Mouse (Mus musculus): ENCODE results near the gene Chtf18.
A peak's percentile ranks its signal among the peaks of the same experiment; 100 is the strongest.

Chtf18 gene

DNA sequence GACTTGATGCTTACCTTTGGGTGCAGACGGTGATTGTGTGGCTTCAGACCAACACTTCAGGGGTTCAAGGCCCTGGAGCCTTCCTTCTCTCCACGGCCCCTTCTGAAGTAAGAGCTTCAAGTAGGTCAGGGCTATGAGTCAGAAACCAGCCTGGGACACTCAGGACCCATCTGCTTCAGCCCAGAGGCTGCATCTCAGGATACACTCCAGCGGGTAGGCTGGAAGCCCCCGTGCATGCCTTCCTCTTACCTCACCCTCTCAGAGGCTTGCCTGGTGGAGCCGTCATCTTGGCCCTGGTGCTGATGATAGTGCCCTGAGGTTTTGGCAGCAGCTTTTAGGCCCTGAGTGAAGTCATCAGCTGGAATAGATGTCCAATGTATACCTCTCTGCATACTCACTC lies 8.0 kb upstream of the Chtf18 start:
- no peak for DNase-seq (ENCODE audit: low spot score)

DNA sequence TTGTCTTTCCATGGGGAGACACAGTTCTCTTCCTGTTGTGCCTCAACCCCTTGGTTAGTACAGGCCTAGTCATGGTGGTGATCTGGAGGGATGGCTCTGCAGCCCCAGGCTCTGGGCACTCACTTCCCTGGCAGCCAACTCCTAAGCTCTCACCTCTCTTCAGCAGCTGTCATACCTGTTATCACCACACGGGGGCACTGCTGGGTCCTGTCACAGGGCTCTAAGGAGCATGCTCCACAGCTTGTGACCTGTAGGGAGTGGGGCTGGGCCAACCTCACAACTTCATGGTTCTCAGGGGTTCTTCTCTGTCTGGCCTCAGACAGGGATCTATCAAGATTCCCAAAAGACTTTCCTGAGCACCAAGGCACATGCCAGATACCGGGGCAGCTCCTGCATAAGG lies 4.9 kb upstream of the Chtf18 start:
- peak; percentile 90 for DNase-seq (ENCODE audit: low spot score)

DNA sequence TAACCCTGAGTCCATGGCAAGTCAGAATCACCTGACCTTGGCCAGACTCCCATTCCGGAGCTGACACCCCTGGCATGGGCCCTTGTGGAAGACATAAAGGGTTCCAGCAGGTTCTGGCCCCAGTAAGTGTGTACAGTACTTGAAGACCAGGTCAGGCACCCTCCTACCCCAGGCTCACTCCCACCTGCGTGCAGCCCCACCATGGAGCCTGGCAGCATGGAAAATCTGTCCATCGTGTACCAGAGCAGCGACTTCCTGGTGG lies 721 bp upstream of the Chtf18 start:
- no peak for DNase-seq (ENCODE audit: low spot score)

DNA sequence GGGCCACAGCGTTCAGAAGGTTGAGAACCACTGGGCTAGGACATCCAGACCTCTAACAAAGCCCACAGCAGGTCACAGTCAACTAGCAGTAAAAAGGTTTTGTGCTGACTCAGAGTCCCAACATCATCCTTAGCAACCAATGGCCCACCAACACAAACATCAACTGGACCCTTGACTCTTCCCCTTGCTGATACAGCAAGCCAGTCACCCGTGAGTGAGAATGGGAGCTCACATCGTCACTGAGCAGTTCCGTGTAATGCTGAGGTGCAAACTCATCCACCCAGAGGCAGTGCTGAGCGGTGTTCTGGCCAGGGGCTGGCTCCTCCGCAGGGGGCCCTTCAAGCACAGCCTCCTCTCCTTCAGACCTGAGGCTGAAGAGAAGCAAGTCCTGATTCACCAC lies 2.0 kb downstream of the Chtf18 start:
- DNase-seq (ENCODE audit: low spot score), result no peak

DNA sequence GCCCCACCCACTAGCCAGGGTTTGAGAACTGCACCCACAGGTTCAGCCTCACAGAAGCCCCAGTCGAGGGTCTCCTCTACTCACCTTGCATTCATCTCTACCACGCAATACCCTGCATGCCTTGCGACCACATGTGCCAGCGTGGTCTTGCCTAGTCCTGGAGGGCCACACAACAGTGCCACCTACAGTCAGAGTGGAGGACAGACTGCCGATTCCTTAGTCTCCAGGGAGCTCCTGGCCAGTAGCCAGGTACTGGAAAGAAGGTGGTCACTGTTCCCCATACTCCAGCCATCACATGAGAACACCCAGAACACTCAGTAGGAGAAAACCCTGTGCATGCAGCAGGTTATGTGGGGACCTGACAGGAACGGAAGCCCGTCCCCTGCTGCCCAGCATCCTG lies 3.3 kb downstream of the Chtf18 start:
- DNase-seq (ENCODE audit: low spot score), result peak; percentile 51

DNA sequence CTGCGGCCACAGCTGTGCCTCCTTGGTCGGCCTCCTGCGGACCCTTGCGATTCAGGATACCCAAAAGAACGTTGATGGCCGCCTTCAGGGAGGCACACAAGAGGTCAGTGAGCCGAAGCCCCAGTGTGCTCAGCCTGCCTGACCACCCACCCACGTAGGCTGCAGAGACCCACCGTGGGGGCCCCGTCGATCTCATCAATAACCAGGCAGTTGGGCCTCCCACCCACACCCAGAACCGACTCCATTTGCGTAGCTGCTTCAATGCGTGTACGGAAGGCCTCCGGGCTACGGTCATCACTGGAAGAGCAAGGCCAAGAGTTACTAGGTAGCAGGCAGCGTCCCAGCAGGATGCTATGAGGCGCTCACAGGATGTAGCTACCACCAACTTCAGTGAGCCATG lies 3.7 kb downstream of the Chtf18 start:
- no peak for DNase-seq (ENCODE audit: low spot score)

DNA sequence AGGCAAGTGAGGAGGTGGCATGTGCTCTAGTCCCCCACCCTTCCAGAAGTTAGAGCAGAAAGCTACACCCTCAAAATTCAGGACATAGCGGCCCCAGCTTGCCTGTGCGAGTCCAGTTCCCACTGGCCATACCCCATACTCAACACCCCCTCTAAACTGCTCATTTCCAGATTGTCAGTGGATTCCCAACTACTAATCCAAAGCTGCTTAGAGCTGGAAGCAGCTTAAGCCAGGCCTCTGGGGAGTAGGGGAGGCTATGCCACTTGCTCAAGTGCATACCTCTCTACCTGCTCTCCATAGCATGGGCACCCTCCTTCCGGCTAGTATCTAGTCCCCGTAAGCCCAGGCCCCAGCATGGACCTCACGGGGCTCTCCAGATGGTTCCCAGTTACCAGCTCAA lies 5.7 kb downstream of the Chtf18 start:
- DNase-seq (ENCODE audit: low spot score), result no peak

DNA sequence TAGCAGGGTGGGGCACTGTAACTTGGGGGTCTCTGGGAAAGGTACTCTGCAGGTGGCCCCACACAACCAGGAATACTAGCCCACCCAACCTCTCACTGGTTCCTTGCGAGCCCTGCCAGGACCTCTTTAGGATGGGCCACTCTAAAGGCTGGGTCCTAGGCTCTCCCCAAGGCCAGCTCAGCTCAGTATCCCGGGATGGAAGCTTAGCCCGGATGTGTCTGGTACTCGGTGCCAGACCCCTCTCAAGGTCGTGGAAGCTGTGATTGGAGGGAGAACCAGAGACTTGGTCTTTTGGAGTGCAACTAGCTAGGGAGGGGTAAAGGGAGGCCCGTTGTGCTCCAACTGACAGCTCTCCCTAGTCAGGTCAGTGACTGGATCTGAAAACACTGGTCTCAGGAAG lies 9.5 kb downstream of the Chtf18 start:
- DNase-seq (ENCODE audit: low spot score), result no peak

DNA sequence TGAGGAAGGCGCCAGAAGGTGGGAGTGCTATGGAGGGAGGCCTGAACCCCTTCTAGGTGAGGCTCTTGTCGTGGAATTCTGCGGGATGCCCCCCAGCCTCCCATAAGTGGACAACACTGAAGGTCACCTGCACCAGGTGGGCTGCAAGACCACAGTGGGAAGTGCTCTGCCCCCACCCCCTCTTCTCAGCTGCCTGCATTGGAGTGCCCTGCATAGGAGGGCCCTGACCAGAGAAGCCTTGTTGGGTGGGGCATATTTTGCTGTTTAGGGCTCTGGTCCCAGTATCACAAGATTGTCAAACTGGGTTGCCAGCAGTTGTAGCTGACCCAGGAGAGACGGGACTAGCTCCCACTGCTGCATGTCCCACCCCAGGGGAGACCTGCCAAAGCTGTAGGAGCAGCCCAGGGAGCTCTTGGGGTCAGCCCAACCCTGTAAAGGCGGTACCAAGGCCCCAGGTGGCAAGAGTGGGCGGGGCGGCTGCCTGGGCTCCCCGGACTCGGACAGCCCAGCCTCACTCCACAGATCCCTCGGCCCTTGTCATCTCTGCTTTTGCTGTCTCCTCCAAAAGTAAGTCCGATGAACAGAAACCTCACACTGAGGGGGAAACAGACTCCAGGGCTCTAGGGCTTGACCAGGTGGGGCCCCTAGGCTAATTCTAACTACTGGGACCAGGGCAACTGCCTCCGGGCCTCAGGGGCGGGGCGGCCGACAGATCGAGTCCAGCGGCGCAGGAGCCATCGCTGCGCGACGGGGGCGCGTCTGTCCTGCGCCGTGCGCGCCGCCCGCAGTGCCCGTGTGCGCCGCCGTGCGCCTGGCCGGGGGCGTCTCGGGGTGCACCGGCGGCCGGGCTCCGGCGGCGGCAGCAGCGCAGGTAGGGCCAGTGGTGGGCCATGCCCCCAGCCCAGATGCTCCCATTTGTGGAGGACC lies 10.2 kb downstream of the Chtf18 start, which contains the start of gene Gng13:
Gene Gng13, plus strand, starts transcription at position 461 of the 927 bp plus-strand sequence.
- DNase-seq (ENCODE audit: low spot score), result peak; percentile 47

DNA sequence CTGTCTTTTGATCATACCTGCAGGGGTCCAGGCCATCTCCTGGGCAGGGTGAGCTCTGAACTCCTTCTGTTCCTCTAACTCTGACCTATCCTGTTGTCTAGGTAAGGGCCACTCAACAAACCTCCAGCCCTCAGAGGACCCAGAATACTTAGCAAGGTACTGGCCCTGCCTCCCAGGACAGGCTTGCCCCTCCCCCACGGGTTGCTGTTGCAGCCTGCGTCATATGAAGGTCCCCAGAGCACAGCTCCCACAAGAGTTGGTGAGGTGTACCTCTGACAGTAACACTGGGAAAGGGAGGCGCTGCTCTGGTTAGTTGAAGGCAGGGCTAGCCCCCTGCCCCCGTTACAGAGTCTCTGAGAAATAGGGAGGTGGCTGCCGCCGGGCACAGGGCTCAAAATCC lies 11.1 kb downstream of the Chtf18 start:
- DNase-seq (ENCODE audit: low spot score), result peak; percentile 34

DNA sequence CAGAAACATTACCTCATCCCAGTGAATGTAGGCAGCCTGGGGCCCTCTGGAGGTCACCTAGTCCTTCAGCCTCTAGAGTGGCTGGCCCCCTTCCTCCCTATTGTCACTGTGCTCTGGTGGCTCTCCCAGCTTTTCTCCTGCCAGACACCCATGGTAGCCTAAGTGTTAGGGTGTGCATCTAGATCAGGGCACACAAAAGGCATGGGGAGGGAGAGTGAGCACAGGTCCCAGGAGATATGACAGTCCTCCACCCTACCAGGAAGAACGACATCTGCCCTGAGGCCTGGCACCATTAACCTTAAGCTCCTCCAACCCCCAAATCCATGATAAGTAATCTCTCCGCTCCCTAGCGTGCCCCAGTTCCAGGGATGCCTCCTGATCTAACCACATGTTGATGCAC lies 11.6 kb downstream of the Chtf18 start:
- DNase-seq (ENCODE audit: low spot score), result no peak

DNA sequence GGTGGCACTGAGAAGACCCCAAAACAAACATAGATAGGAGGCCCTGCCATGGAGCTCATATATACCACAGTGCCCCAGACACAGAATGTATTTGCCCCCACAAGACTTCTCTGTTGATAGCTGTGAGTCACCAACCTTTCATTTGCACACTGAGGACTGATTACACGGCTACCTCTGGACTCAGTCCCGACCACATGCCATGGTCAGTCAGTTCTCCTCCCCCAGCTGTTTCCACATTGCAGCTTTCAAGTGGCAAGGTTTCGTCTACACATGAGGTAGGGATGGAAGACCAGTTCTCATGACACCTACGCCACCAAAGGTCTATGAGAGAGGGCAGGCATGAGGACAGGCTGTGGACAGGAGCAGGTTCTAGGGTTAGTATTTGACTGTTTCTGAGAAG lies 16.1 kb downstream of the Chtf18 start:
- DNase-seq (ENCODE audit: low spot score), result no peak

DNA sequence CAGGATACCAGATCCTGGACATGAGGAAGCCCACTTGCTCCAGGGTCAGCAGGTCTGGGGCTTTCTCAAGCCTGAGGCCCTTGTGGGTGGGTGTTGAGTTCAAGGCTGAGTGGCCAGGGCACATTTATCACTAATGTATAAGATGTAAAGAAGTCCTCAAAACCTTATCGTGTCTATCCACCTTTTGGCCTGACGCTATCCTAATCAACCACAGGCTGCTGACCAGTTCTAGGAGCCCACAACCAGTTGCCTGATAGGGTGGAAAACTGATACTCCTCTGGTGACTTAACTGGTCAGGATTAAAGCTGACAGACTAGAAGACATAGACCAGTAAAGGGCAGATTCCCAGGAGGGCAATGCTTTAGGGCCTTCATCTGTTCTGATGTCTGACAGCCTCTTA lies 17.2 kb downstream of the Chtf18 start:
- no peak for DNase-seq (ENCODE audit: low spot score)

DNA sequence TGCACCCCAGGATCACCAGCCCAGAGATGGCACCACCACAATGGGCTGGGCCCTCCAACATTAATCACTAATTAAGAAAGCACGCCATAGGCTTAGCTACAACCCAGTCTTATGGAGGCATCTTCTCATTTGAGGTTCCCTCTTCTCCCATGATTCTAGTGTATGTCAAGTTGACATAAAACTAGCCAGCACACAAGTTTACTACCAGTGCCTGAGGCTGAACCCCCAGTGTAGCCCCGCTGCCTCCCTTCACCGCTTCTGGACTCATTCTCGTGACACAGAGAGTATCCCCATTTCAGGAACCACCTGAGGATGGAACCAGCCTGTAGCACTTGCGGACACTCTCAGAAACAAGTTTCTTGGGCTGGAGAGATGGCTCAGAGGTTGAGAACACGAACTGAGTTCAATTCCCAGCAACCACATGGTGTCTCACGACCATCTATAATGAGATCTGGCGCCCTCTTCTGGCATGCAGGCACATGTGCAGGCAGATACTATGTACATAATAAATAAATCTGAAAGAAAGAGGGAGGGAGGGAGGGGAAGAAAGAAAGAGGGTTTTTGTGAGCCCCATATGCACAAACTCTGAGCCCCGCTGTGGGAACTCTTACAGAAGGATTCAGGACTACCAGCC lies 26.2 kb downstream of the Chtf18 start:
- peak; percentile 47 for DNase-seq (ENCODE audit: low spot score)

DNA sequence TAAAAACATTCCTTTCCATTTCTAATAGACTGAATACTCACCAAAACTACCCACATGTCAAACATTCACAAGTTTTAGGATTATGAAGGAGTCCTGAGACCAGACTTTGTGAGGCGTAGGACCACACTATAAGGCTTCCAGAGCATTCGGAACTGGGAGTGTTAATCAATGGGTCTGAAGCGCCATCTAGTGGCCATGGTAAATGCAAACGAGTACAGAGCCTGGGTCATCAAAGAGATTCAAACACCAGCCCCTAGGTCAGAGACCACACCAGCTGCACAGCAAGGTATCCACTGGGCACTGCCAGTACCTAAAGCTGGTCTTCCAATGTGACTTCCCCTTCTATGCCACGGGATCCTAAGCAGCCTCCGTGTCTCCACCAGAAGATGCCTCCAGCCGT lies 28.8 kb downstream of the Chtf18 start:
- peak; percentile 94 for DNase-seq (ENCODE audit: low spot score)

DNA sequence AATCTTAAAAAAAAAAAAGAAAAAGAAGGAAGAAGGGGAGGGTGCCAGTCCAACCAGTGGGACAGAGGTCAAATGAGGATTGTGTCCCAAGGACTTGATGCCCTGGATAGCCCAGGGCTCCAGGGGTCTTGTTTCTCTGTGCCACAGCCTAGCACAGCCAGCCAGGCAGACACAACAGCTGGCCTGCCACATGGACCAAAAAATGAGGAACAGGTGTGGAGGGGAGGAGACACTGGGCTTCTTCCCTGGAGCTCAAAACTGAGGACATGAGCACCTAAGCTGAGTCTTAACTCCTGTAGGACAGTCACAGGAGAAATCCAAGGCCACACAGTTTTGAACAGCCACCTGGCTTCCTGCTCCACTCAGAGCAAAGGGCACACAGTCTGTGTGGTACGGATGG lies 31.0 kb downstream of the Chtf18 start:
- DNase-seq (ENCODE audit: low spot score), result no peak

DNA sequence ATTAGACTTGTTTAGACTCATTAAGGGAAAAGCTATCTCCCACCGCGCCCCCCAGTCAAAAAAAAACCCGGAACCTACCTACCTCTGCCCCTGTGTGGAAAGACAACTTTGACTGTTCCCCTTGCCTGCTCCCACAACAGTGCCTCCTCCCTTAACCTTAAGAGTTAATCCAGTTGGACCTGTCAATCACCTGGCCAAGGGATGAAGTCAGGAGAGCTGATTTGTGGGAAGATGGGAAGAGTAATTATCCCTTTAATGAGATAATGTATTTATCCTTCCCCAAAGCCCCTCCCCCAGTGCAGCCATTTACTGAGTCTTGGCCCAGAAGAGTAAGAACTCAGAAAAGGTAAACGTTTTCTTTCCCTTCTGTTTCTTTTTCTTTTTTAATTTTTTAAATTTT lies 38.3 kb downstream of the Chtf18 start:
- DNase-seq (ENCODE audit: low spot score), result no peak

DNA sequence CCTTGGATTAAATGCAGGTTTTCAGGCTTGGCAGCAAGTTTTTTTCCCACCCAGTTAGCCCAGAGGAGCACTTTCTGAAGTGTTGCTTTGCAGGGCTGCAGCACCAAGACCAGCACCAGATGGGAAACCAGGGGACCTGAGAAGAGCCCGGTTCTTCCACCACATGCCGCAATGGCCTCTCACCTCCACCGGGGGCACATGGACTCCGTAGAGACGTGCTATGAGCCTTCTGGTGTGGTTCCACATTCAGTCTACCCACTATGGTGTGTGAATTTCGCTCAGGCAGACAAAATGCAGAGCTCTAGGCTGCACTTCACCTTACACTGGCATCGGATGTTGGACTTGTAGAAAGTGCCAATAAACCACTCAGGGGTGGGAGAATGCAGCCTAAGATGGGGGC lies 40.9 kb downstream of the Chtf18 start:
- DNase-seq (ENCODE audit: low spot score), result peak; percentile 63

DNA sequence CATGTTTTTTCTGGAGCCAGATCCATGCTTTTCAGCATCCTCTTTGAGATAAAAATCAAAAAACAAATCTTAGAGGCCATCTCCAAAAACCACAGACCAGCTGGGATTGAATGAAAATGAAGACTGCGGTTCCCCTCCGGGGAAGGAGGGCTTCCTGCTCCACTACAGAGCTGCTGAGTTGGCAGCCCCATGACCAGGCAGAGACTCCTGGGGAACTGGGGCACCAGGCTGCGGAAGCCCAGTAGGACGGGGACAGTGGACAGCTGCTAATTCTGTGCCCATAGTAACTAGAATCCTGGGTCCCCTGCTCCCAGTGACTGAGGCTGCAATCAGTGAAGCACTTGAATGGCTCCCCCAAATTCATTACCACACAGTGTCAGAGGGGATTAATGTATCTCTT lies 45.6 kb downstream of the Chtf18 start:
- no peak for DNase-seq (ENCODE audit: low spot score)

DNA sequence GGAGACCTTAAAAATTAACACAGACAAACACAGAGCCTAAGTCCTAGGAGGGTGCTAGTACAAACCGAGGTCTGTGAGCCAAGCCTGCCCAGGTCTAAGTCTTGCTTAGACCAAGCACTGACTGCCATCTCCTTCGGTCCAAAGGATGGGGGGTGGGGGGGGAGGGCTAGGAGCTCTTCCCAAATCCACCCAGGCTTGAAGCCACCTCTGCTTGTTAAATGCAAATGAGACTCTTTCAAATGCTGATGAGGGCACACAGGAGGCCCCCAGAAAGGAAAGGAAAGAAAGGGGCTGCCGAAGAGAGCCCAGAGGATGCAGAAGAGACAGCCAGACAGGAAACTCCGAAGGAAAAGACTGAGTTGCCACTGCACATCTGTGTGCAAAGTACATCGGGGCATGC lies 47.4 kb downstream of the Chtf18 start:
- no peak for DNase-seq (ENCODE audit: low spot score)

DNA sequence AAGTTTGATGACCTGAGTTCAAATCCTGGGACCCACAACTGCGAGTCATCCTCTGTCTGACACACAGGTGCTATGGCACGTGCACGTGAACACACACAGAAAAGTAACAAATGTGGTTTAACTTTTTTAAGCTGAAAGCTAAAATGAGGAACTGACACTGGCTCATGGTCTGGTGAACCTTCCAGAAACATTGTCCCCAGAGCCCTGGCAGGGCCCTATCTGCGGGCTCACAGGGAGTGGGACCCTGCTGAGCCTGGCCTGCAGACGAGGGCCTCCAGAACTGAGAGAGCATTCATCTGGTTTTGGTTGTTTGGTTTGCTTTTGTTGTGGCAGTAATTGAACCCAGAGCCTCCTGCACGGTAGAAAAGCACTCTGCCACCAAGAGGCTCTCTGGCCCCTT lies 49.2 kb downstream of the Chtf18 start:
- DNase-seq (ENCODE audit: low spot score), result no peak

DNA sequence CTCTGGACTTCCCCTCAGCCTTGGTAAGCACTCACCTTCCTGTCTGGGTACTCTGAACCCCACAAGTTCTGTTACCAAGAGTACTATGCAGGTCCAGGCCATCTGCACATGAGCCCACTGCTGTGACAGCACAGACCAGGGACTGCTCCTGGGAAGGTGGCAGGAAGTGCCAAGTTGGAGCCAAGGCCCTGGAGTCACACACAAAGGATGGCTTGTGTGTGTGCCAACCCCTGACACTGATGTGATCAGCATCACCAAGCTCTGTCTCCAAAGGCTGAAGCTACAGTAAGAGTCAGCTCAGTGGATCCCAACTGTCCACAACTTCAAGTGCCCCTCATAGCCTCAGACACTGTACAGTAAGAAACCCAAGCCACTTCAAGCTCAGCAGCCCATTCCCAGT lies 54.2 kb downstream of the Chtf18 start:
- no peak for DNase-seq (ENCODE audit: low spot score)
